Mouse (Mus musculus): ENCODE results near the gene Gm21897.

DNA sequence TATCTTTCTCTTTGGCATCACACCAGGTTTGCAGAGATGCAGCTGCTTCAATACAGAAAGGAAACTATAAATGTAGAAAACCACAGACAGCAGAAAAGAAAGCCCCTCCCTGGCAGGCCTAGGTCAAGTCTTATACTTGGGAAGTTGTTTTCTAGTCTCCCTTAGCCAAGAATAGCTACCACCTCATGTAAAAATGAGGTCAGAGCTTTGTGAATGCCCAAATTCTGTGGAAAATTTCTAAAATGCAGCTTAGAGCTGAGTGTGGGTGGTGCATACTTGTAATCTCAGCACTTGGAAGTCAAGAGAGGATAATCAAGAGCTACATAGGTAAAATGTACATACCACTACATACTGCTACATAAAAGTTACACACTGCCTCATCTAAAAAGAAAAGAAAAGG, 40.5 kb downstream of the Gm21897 start:
- TF ChIP-seq CTCF (IDR thresholded peaks at IDR 0.05; ENCODE audit: low read depth) (no peak), EP300 (IDR thresholded peaks at IDR 0.05; ENCODE audit: low read depth) (no peak)

Measured in liver, embryonic 14.5 days (tissue).